Mouse (Mus musculus): ENCODE measurements at regions not wholly inside any gene's neighbourhood (a gene's known extent, or its start where the extent isn't known, plus 50 kb on each side); places are given as distances from the start of the nearest gene placed in this dataset.
A peak's percentile ranks its signal among the peaks of the same experiment; 100 is the strongest.
"Not testable (repeated sequence)": the region's sequence is repeated elsewhere in the genome, so short reads cannot be mapped to it uniquely, and the experiment has no call there.

DNA sequence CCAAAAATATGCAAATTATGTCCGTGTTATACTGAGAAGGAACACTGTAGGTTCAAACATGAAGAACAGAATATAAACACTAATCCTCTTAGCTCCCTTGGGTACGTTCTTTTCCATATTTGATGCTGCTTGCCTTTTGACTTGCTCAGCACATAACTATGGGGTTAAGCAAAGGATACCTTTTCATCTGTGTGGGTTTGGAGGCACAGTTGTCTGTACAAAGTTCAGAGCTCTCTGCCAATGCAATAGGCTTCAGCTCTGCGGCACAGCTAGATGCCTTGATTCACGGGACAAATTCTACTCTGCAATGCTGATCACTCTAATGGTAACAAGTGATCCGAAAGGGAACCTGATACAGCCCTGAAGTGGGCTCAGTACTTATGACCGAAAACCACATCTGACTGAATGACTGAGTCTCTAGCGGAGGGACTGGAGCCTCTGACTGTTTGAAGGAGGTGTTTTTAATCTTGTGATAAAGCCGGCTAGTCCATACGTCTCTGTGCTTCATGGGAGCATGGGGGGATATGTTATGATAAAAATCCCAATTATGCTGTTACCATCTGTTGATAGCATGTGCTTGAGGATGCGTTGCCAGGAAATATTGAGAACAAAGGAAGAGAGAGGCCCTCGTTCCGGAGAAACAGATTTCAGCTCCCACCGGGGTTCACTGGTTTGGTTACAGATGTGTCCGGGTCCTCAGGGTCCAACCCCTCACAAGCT is 146.7 kb upstream of the Tsc22d2 start:
- H3K4me2 ChIP-seq (ENCODE audit: low read depth) = no peak overlapping the region
- no peaks in the 10 kb centered on the region for H3K79me2 ChIP-seq (ENCODE audit: control insufficient read depth, insufficient read depth)
- H3K27me3 ChIP-seq (ENCODE audit: control insufficient read depth, insufficient read depth, insufficient read length) = no peaks in the 10 kb centered on the region
- TF ChIP-seq POLR2AphosphoS2 (IDR thresholded peaks at IDR 0.05; ENCODE audit: insufficient read length, low read depth) (no peak), MAX (IDR thresholded peaks at IDR 0.05; ENCODE audit: low read depth) (no peak), MYOG (IDR thresholded peaks at IDR 0.05; ENCODE audit: control insufficient read depth in 1 of 3, insufficient read depth in 1 of 3, insufficient read length in 2 of 3, low read depth in 2 of 3) (no peak), E2F4 (IDR thresholded peaks at IDR 0.05; ENCODE audit: insufficient read depth) (no peak), CEBPB (IDR thresholded peaks at IDR 0.05; ENCODE audit: insufficient read depth, poor library complexity, severe bottlenecking) (no peak), MYOD1 (IDR thresholded peaks at IDR 0.05; ENCODE audit: control insufficient read depth in 1 of 3, insufficient read length in 2 of 3, low read depth in 2 of 3) (no peak), TCF3 (IDR thresholded peaks at IDR 0.05; ENCODE audit: insufficient read length, low read depth) (no peak), POLR2A (IDR thresholded peaks at IDR 0.05; ENCODE audit: insufficient read length, low read depth) (no peak), SRF (IDR thresholded peaks at IDR 0.05; ENCODE audit: control insufficient read depth, insufficient read length, low read depth) (no peak), TCF12 (IDR thresholded peaks at IDR 0.05; ENCODE audit: insufficient read depth, poor library complexity, severe bottlenecking) (no peak), REST (IDR thresholded peaks at IDR 0.05; ENCODE audit: insufficient read depth, insufficient read length) (no peak), USF1 (IDR thresholded peaks at IDR 0.05; ENCODE audit: low read depth) (no peak)
- no peak overlapping the region for H3ac ChIP-seq (ENCODE audit: control insufficient read depth, insufficient read length)
- H3K4me3 ChIP-seq = no peak overlapping the region
- no peaks in the 10 kb centered on the region for H3K36me3 ChIP-seq (ENCODE audit: control insufficient read depth, insufficient read depth)

DNA sequence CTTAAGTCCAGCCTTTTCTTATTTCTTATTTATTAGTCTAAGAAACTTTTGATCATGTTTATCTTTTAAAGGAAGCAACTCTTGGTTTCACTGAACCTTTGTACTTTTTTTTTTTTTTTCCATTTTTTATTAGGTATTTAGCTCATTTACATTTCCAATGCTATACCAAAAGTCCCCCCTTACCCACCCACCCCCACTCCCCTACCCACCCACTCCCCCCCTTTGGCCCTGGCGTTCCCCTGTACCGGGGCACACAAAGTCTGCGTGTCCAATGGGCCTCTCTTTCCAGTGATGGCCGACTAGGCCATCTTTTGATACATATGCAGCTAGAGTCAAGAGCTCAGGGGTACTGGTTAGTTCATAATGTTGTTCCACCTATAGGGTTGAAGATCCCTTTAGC is 143.1 kb upstream of the Tsc22d2 start:
- not testable (repeated sequence) for H3K4me2 ChIP-seq (ENCODE audit: low read depth); H3ac ChIP-seq (ENCODE audit: control insufficient read depth, insufficient read length); H3K36me3 ChIP-seq (ENCODE audit: control insufficient read depth, insufficient read depth); H3K79me2 ChIP-seq (ENCODE audit: control insufficient read depth, insufficient read depth); H3K27me3 ChIP-seq (ENCODE audit: control insufficient read depth, insufficient read depth, insufficient read length); H3K4me3 ChIP-seq

DNA sequence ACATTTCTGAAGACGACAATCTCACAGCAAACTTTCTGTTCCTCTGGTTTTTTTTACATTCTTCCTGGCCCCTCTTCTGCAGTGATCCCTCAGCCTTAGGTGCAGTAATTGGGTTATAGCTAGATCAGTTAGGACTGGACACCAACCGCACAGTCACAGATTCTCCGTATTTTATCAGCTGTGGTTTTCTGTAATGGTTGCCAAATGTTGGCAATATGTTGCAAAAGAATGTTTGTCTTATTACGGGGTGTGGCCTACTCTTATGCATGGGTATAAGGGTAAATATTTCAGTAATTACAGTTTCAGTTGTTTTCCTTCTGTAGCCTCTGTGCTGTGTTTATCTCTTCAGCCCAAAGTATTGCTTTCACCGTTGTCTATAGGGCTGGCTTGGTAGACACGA is 133.2 kb upstream of the Tsc22d2 start:
- H3K4me3 ChIP-seq = no peak overlapping the region
- H3K4me2 ChIP-seq (ENCODE audit: low read depth) = peak overlapping the region; percentile 68

DNA sequence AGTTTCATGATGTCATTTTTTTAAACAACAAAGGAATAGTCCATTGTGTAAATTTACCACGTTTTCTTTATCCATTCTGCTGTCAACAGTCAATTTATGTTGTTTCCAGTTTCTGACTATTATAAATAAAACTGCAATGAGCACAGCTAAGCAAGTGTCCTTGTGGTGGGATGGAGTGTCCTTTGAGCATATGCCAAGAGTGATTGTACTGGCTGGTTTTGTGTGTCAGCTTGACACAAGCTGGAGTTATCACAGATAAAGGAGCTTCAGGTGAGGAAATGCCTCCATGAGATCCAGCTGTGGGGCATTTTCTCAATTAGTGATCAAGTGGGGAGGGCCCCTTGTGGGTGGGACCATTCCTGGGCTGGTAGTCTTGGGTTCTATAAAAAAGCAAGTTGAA is 130.1 kb upstream of the Tsc22d2 start:
- H3K36me3 ChIP-seq (ENCODE audit: control insufficient read depth, insufficient read depth); H3K27me3 ChIP-seq (ENCODE audit: control insufficient read depth, insufficient read depth, insufficient read length); H3ac ChIP-seq (ENCODE audit: control insufficient read depth, insufficient read length): not testable (repeated sequence)

More for the DNA sequence above, 133.2 kb upstream of the Tsc22d2 start:
- no peaks in the 10 kb centered on the region for H3K79me2 ChIP-seq (ENCODE audit: control insufficient read depth, insufficient read depth)
- no peaks in the 10 kb centered on the region for H3K36me3 ChIP-seq (ENCODE audit: control insufficient read depth, insufficient read depth)
- H3K27me3 ChIP-seq (ENCODE audit: control insufficient read depth, insufficient read depth, insufficient read length) = no peaks in the 10 kb centered on the region
- no peak overlapping the region for H3ac ChIP-seq (ENCODE audit: control insufficient read depth, insufficient read length)
- TF ChIP-seq POLR2AphosphoS2 (IDR thresholded peaks at IDR 0.05; ENCODE audit: insufficient read length, low read depth) = no peak
- peak; percentile 89 for TF ChIP-seq CEBPB (IDR thresholded peaks at IDR 0.05; ENCODE audit: insufficient read depth, poor library complexity, severe bottlenecking)

DNA sequence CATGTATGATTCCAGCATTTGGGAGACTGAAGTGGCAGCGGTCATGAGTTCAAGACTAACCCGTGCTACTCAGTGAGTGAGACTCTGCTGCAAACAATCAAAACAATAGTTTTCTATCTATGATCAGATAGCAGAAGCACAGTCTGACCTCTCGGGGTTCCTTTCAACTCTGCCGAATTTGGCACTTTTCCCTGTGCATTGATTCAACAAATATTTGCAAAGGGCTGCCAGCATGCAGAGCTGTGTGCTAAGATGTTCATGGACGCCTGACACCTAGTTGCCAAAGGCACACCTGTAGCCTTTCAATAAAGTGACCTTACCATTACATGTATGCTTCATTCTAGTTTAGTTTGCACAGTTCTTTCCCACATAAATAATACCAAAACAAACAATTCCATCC is 118.7 kb upstream of the Tsc22d2 start:
- H3K4me2 ChIP-seq (ENCODE audit: low read depth) = no peak overlapping the region
- H3K27me3 ChIP-seq (ENCODE audit: control insufficient read depth, insufficient read depth, insufficient read length) = no peaks in the 10 kb centered on the region
- H3K4me3 ChIP-seq = no peak overlapping the region
- no peaks in the 10 kb centered on the region for H3K36me3 ChIP-seq (ENCODE audit: control insufficient read depth, insufficient read depth)
- no peak overlapping the region for H3ac ChIP-seq (ENCODE audit: control insufficient read depth, insufficient read length)
- no peaks in the 10 kb centered on the region for H3K79me2 ChIP-seq (ENCODE audit: control insufficient read depth, insufficient read depth)
- TF ChIP-seq USF1 (IDR thresholded peaks at IDR 0.05; ENCODE audit: low read depth) (no peak), E2F4 (IDR thresholded peaks at IDR 0.05; ENCODE audit: insufficient read depth) (no peak), POLR2AphosphoS2 (IDR thresholded peaks at IDR 0.05; ENCODE audit: insufficient read length, low read depth) (no peak), TCF12 (IDR thresholded peaks at IDR 0.05; ENCODE audit: insufficient read depth, poor library complexity, severe bottlenecking) (no peak), POLR2A (IDR thresholded peaks at IDR 0.05; ENCODE audit: insufficient read length, low read depth) (no peak), CEBPB (IDR thresholded peaks at IDR 0.05; ENCODE audit: insufficient read depth, poor library complexity, severe bottlenecking) (no peak), MYOG (IDR thresholded peaks at IDR 0.05; ENCODE audit: control insufficient read depth in 1 of 3, insufficient read depth in 1 of 3, insufficient read length in 2 of 3, low read depth in 2 of 3) (no peak), SRF (IDR thresholded peaks at IDR 0.05; ENCODE audit: control insufficient read depth, insufficient read length, low read depth) (no peak)

More for the DNA sequence above, 130.1 kb upstream of the Tsc22d2 start:
- H3K4me3 ChIP-seq; H3K4me2 ChIP-seq (ENCODE audit: low read depth); H3K79me2 ChIP-seq (ENCODE audit: control insufficient read depth, insufficient read depth): not testable (repeated sequence)

DNA sequence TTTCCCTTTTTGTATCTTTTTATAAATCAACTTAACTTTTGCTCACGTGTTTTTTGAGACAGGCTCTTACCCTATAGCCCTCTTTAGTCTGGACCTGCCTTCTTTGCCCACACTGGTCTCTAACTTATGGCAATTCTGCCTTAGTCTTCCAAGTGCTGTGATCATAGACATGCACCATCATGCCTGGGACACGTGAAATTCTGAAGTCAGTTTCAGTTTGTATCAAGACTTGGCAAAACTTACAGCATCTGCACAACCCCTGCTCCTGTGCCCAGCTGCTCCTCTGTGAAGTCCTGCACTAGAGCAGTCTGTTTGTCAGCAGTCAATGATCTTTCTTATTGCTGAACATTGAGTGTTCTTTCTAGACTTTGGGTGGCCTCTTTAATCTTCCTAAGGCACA is 114.3 kb upstream of the Tsc22d2 start:
- no peak overlapping the region for H3ac ChIP-seq (ENCODE audit: control insufficient read depth, insufficient read length)
- TF ChIP-seq REST (IDR thresholded peaks at IDR 0.05; ENCODE audit: insufficient read depth, insufficient read length) (no peak), POLR2A (IDR thresholded peaks at IDR 0.05; ENCODE audit: insufficient read length, low read depth) (no peak), E2F4 (IDR thresholded peaks at IDR 0.05; ENCODE audit: insufficient read depth) (no peak), MYOD1 (IDR thresholded peaks at IDR 0.05; ENCODE audit: control insufficient read depth in 1 of 3, insufficient read length in 2 of 3, low read depth in 2 of 3) (no peak), CEBPB (IDR thresholded peaks at IDR 0.05; ENCODE audit: insufficient read depth, poor library complexity, severe bottlenecking) (no peak), USF1 (IDR thresholded peaks at IDR 0.05; ENCODE audit: low read depth) (no peak), TCF3 (IDR thresholded peaks at IDR 0.05; ENCODE audit: insufficient read length, low read depth) (no peak), MAX (IDR thresholded peaks at IDR 0.05; ENCODE audit: low read depth) (no peak), MYOG (IDR thresholded peaks at IDR 0.05; ENCODE audit: control insufficient read depth in 1 of 3, insufficient read depth in 1 of 3, insufficient read length in 2 of 3, low read depth in 2 of 3) (no peak), SRF (IDR thresholded peaks at IDR 0.05; ENCODE audit: control insufficient read depth, insufficient read length, low read depth) (no peak), TCF12 (IDR thresholded peaks at IDR 0.05; ENCODE audit: insufficient read depth, poor library complexity, severe bottlenecking) (no peak), POLR2AphosphoS2 (IDR thresholded peaks at IDR 0.05; ENCODE audit: insufficient read length, low read depth) (no peak)
- no peaks in the 10 kb centered on the region for H3K36me3 ChIP-seq (ENCODE audit: control insufficient read depth, insufficient read depth)
- H3K4me3 ChIP-seq = no peak overlapping the region
- H3K4me2 ChIP-seq (ENCODE audit: low read depth) = no peak overlapping the region
- H3K79me2 ChIP-seq (ENCODE audit: control insufficient read depth, insufficient read depth) = no peaks in the 10 kb centered on the region
- no peaks in the 10 kb centered on the region for H3K27me3 ChIP-seq (ENCODE audit: control insufficient read depth, insufficient read depth, insufficient read length)
